Mouse (Mus musculus) mouse trophoblast stem cell (cell line): ENCODE data around the gene Fpr1.
"Not testable (repeated sequence)": the region's sequence is repeated elsewhere in the genome, so short reads cannot be mapped to it uniquely, and the experiment has no call there.

ENCODE experiments used
- in situ Hi-C, 2 experiments: fragments of 300-500 bp; cut with MseI, MboI; formaldehyde crosslinking; loops; 2 replicates in 1 of 2; 3 replicates in 1 of 2; pipeline ENCODE4 v1.15.1; 2025

Gene Fpr1

DNA sequence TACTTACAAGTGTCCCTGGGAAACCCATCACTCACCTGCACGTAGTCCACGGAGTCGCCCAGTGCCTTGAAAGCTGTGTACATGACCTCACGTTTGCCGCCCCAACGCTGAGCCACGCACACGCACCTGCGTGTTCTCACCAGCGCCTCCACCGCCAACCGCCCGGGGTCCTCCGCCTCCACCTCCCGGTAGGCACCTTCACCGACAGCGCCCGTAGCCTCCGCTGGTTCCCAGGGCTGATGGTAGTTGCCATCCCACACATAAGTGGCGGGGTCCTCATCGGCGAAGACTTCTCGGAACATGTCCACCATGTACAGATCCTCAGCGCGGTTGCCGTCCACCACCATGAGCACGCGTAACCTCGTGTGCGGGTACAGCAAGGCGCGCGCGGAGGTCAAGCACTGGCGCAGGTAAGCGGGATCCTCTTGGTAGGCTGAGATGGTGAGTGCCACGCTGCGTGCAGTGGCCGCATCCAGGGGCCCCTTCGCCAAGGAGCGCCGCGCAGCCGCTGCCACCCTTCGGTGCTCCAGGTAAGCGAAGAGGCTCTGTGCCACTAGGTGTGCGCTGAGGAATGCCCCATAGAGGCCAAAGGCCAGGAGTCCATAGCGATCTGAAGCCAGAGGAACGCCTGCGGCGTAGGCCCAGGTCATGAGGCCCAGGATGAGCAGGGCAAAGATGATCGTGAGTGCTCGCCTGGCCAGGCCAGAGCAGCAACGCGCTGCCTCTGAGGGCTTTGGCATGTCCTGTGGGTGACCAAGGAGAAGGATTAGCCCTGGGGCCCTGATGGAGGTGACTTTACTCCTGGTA is 33.6 kb downstream of the Fpr1 start:
- in situ Hi-C loops = no loop called here

DNA sequence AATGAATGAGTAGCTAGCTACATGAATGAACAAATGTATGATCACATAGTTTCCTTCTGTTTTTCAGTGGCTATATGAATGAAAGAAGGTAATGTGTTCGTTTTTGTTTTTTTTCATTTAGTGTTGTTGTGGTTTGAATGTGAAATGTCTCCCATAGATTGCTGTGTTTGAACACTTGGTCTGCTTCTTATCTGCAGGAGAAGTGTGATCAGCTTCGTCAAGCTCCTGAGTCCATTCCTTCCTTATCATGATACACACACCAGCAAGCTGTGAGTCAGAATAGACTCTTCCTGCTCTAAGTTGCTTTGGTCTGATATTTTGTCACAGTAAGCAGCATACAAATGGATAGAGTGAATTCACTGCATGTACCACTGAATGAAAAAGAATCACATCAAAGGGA is 34.8 kb downstream of the Fpr1 start:
- in situ Hi-C loops = no loop called here

DNA sequence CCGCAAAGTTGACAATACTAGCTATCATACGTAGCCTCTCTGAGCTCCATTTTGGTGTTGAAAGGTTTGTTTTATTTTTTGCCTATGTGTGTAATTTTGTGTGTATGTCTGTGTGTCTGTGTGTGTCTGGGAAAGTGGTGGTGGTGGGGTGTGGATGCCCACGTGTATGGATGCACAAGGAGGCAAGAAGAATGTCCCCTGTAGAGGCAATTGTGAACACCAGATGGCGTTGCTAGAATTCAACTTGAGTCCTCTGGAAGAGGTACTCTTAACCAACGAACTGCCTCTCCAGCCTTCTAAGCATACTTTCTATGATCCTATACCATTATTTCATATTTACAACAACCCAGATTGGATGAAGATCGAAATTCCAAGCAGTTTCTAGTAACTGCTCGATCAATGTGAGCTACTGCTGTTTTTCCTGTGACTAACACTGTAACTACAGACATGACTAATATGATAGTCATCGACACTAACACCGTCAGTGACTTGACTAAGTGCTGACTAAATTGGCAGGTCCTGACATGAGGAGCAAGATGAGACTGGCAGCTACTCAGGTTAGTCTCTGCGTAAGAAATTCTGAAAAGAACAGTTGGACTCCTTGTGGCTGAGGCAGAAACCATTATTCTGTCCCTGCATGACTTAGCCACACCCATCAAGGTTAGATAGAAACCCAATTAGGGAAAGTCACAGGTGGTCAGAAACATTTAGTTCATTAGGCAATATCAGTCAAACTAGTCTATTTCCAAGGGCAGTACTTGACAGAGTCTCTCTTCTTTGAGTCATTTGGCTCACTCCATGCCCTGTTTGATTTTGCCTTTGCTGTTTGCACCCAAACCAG is 38.3 kb downstream of the Fpr1 start:
- in situ Hi-C loops = no loop called here

DNA sequence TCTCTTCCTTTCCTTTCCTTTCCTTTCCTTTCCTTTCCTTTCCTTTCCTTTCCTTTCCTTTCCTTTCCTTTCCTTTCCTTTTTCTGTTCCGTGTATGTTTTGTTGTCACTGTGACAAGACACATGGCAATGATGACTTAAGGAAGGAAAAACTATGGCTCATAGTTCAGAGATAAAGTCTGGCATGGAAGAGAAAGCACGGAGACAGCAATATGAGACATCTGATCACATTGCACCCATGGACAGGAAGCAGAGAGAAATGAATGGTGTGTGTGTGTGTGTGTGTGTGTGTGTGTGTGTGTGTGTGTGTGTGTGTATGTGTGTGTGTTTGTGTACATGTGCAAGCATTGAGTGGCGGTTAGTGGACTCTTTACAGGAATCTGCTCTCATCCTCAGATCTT is 39.1 kb downstream of the Fpr1 start:
- in situ Hi-C loops = not testable (repeated sequence)

DNA sequence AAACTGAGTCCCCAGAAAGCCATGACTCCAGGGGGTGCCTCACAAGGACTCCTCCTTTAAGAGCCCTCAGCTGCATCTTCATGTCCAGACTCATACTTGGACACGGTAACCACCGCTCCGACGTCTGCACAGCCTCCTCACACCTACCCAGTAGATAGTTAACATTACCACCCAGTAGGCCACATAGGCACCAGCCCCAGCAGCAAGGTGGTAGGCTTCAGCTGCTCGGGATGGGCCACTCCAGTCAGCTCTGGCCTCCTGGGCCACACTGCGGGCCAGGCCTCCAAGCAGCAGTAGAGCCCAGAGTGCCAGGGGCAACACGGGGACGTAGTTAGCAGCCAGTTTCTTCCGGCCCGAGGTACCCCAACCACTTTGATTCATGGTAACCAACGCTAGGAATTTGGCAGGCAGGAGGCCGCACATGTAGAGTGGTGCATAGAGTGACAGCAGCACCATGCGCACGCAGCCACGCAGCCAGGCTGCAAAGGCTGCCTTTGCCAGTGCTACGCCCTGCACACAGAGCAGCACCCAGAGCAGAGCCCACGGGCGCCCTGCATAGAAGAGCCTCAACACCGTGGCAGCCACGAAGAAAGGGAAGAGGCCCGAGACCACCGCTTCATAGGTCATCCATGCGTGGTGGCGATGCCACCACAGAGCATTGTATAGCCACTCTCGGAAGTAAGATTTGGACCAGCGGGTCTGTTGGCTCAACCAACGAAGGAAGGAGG is 40.0 kb downstream of the Fpr1 start:
- in situ Hi-C loops = no loop called here

DNA sequence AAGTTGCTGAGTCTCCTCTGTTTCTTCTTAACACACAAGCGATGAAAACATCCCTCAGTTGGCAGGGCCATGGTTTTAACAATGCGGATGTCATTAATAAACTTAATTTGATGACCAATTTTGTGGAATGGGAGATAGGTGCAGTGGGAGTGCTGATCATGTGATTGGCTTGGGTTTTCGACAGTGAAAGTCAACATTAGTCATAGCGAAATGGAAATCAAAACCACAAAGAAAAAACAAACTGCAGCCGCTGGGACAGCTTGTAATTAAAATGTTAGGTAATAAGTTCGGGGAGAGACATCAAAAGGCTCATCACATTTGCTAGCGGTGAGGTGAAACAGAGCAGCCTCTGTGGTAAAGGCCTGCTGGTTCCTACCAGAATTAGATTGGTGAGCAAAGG is 42.9 kb downstream of the Fpr1 start:
- in situ Hi-C loops = no loop called here

DNA sequence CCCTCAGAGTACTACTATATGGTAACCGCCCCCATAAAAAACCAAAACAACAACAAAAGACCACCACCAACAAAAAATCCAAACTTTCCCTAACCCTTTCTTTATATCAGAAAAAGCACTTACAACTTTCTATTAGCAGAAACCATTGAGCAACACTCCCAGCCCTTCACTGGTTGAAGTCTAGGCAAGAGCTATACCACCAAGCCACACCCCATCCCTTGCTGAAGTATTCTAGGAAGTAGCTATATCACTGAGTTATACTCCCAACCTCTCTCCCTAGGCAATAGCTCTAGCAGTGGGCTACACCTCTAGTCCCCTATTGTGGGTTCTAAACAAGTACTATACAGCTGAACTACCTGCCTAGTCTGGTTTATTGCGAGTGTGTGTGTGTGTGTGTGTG is 44.5 kb downstream of the Fpr1 start:
- in situ Hi-C loops = no loop called here

DNA sequence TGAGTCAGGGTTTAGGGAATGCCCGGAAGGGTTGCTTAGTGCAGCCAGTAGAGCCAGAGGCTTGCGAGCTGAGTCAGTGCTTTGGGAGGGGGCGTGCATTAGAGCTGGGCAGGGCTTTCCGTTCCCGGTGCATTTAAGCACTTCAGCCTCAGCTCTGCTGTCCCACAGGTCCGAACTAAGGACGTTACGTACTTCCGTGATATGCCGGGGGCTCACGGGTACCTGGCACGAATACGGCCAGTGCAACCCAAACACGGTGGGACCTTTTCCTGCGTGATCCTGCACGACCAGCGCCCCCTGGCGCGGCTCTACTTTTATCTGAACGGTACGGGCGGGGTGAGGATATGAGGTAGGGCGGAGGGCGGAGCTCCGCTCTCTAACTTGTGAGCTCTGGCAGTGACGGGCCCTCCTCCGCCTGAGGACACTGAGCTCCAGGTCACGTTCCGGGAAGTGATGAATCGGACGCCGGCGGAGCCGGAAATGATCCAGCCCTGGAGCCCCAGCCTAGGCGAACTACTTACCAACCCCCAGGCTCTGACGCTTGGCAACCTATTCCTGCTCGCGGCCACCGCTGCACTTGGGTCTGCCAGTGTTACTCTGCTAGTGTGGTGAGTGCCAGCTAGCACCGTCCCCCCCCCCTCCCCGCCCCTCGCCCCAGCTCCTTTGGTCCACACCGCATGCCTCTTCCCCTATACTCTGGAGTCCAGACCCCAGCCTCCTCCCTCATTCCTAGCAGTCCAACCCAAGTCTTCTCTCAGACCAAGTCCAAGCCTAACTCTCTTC is 45.6 kb downstream of the Fpr1 start:
- in situ Hi-C loops = no loop called here

DNA sequence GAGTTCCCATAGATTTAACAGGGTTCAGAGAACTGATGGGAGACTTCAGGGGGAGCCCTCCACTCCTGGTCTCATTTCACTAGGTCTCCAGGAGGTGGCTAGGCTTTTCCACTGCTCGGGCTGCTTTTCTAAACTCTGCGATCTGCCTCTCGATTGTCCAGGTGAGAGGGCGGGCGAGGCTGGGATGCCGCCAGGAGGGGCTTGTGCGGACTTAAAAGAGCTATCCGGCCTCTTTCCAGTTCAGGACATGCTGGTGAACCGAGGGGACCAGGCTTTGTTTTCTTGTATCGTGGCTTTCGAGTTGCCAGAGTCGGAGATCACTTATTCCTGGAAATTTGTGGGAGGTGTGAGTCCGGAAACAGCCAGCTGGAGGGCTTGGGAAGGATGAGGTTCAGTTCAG is 46.3 kb downstream of the Fpr1 start:
- in situ Hi-C loops = no loop called here

DNA sequence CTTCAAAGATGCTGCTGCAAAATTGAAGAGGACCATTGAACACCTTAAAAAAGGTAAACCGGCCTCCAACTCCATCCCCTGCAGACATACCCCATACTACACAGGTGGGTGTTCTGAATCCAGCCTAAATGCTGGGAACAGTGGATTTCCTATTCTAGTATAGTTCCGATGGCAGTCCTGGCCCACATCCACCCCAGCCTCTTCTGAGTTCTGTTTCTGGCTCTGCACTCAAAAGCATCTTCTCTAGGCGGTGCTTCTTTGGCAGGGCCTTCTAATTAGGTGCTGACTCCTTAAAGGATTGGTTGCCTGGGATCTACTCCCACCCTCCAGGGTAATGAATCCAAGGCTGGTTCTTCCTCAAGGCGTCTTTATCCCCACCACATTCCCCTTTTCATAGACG is 47.6 kb downstream of the Fpr1 start:
- in situ Hi-C loops = no loop called here

DNA sequence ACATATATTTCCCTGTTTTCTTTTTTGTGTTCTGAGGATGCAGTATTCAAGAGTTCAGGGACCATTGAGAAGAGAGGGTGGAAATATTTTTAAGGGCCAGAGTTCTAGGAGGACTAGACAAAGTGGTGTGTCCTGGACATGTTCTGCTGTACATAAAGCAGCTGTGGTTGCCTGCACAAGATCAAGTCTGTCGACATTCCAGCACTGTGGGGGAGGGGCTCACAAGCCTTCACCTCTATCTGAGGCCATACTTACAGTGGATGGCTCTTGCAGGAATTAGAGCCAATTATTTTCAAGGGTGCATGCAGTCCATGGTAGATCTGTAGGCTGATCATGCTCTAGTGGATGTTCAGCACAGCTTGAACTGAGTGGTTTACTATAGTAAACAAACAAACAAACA is 48.8 kb downstream of the Fpr1 start:
- in situ Hi-C loops = no loop called here

DNA sequence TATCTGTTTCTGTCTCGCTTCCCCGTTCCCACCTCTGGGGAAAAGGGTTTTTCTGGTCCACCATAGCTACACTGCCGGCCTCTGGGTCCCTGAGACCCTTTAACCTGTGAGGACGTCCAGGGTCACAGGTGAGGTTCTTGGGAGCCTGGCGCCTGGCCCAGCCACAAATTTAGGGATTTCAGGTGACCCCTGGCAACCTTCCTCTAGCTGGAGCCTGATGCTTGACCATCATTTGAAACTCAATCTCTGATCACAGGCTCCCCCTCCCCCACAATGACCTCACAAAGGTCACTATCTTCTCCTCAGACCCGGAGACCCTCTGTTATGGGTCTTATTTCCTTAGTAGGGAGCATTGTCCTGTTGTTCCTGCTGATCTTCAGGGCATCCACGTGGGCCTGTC is 53.0 kb downstream of the Fpr1 start:
- in situ Hi-C loops = no loop called here

DNA sequence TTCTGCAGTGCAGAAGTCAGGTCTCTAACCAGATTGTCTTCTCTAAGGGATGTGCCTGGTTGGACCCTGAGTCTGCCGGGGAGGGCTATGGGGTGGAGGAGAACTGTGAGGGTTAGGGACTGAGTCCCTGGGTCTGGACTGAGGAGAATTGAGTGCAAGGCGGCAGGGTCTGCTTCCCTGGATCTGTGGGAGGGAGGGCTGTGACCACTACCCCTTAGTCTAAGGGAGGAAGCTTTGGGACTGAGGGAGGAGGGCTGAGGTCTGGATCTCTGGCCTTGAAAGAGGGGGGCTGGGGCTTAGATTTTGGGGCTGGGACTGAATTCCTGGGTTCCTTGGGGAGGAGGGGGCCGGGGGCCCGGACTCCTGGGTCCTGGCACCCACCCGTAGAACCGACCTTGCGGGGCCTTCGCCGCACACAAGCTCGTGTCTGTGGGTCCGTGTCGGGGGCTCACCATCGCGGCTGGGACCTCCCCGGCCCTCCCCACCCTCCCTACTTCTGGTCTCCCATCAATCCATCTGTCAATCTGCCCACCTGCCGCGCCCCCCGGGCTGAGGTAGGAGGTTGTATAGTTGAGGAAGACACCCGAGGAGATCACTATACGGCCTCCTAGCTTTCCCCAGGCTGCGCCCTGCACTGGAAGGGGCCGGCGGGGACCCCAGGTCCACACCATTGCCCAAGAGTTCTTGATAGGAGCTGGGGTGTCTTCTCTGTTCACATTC is 53.8 kb downstream of the Fpr1 start:
- in situ Hi-C loops = no loop called here

DNA sequence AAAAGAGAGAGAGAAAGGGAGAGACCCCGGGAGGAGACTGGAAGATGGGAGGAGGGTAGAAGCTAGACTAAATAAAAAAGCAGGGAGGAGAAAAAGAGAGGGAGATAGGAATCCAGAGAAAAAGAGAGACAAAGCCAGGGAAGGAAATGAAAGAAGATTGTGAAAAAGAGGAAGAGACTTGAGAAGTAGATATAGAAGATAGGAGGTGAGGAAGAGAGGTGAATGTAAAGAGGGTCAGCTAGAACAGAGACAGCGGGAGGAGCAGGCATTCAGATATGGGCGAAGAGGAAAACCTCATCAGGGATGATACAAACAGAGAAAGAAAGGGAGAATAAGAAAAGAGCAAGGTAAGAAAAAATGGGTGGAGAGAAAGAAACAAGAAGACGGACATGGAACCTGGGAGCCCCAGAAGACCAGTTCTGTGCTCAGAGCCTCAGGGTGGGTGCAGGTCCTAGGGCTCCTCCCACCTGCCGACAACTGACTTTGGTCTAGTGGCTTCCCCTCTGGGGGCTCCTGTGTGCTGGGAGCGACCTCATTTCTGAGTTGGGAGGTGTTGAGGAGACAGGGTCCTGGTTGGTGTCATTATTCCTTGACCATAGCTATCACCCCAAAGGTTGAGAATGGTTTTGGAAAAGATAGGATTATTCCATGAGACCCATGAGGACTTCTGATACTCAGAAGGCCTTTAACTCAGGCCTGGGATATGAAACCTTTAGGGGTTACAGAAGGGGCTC is 54.5 kb downstream of the Fpr1 start:
- in situ Hi-C loops = no loop called here

DNA sequence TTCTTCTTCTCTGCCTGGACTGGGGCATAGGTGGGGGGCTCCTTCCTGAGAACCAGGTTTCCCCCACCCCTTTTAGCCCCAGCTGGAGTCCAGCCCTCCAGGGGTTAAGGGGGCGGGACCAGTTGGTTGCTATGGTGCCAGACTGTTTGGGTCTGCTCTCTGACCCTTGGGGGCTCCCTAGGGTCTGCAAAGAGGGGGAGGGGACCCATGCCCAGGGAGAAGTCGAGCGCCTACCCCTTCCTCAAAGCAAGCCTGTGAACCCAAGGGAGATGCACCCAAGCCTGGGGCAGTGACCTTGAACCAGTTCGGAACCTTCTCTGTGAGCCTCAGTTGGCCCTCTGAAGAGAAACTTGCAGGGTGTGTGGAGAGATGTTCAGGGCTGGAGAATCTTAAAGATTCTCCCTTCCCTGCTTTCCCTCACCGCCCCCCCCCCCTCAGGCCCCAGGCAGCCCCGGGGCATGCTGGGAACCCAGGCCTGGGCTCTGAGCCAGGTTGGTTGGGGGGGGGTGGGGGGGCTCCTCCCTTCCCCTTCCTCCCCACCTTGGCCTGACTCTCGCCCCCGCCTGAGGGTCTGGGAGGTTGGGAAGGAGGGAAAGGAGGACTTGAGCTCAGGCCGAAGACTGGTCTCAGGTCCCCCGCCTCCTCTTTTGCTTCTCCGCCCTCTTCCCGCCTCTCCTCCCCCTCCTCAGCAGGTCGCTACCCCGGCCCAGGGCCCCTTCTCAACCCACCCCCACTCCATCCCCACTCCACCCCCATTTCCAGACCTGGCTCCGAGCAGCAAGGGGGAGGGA is 55.4 kb downstream of the Fpr1 start:
- in situ Hi-C loops = no loop called here

DNA sequence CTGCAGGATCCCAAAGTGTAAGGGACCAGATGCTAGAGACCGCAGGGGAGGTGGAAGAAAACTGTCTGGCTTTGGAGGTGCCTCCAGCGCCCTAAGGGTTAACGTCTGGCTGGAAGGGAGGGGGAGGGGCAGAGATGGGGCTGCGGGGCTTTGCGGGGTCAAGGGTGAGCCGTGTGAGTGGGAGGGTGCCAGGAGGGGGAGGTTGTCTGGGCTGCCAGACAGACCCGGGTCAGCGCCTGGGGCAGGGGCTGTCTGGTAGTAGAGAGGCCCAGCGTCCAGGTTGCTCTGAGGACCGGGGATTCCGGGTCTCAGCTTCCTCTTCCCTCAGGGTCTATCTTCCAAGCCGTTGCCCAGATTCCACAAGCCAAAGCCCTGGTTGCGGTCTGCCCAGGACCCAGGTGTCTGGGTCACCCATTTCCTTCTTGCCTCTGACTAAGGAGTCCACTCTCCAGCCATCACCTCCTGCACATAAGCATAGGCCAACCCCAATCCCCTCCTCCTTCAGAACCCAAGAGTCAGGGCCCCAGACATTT is 56.0 kb downstream of the Fpr1 start:
- in situ Hi-C loops = no loop called here

DNA sequence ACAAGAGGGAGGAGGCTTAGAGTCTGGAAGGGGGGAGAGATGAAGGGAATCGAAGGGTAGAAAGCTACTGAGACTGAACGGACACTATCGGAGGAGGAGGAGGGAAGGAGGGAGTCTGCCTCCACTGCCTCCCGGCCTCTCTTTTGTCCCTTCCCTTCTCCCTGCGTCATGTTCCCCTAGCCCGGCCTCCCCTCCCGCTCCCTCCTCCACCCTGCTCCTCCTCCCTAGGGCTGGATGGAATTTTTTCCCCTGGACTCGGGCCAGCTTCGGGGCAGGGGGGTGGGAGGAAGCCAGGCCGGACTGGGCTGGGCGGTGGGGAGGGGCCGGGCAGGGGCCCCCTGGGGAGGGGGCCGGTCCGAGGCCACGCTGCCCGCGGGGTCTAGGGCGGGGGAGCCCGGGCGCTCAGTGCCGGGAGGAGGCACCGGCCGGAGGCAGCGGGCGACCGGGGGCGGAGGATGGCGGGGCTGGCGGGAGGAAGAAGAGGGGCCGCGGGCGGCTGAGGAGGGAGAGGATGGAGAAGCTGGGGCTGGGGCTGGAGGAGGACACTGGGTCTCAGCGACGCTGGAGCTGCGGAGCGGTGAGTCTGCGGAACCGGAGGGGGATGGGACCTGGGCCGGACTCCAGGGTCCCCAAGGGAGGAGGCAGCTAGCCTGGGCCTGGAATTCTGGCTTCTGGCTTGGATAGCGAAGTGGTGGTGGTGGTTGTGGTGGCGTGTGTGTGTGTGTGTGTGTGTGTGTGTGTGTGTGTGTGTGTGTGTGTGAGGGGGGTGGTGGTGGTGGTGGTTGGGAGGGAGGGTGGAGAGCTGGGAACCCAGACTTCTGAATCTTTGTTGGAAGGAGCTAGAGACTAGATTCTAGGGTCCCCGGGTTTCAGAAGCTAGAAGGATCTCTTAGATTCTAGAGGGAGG is 56.7 kb downstream of the Fpr1 start, which contains the start of gene Spaca6:
Gene Spaca6 (plus strand): TSS at position 408 of the 907 bp plus-strand sequence.
- in situ Hi-C loops = no loop called here
